ENCODE assay signal across 14 mouse cellular contexts in genomic region chr6:54183825-54184578, GRCm38 (mm10).
DNase-seq lines count a peak whose midpoint lies in the region; ATAC-seq lines count a peak whose summit lies in the region.
"Had no signal": no experiment of that assay in that cellular context is flagged by ENCODE, and none has a peak within 500 bp of the region (broad histone marks: within the 10 kb centered on the region; RNA-seq: fewer than 3 reads in every experiment).

No protein-coding gene starts in this region.

- no peak overlapping the region for H3K4me2 ChIP-seq in hindbrain, embryonic 13.5 days
- H3K4me2 ChIP-seq in hindbrain, embryonic 11.5 days (replicated peaks; ENCODE audit: low read depth, low read length), result no peak overlapping the region
- H3K4me2 ChIP-seq in forebrain, embryonic 15.5 days (replicated peaks), result no peak overlapping the region
- H3K4me2 ChIP-seq in hindbrain, embryonic 15.5 days, result no peak overlapping the region

- no peak for DNase-seq in hindbrain, embryonic 11.5 days (ENCODE audit: low spot score)
- DNase-seq in right cerebral cortex, adult 2 months (ENCODE audit: low spot score in 2 of 2), result peak; percentile 29 to 50
- no peak for DNase-seq in urinary bladder, postnatal 14 days (ENCODE audit: low spot score)
- no peak for DNase-seq in kidney, adult 18-20 months
- no peak for DNase-seq in embryo, embryonic 9.5 days (ENCODE audit: extremely low spot score)
- DNase-seq: cerebellum, postnatal 14 days; gastrocnemius, postnatal 14 days; kidney, adult 2 months; layer of hippocampus, adult 9-11 months; thymus, postnatal 14 days had no signal

- WGBS in hindbrain, embryonic 13.5 days, result 52% methylated on average over 14 of the region's 14 CpGs
- WGBS in hindbrain, embryonic 11.5 days, result 64% methylated on average over 14 of the region's 14 CpGs
- whole genome bisulfite sequencing in forebrain, embryonic 15.5 days, result 51% methylated on average over 14 of the region's 14 CpGs
- WGBS in hindbrain, embryonic 15.5 days, result 51% methylated on average over 14 of the region's 14 CpGs

- H3K36me3 ChIP-seq in hindbrain, embryonic 13.5 days, result no peaks in the 10 kb centered on the region
- no peaks in the 10 kb centered on the region for H3K36me3 ChIP-seq in hindbrain, embryonic 11.5 days (ENCODE audit: control insufficient read depth, insufficient read depth, low read length)
- H3K36me3 ChIP-seq in forebrain, embryonic 15.5 days, result no peaks in the 10 kb centered on the region
- no peaks in the 10 kb centered on the region for H3K36me3 ChIP-seq in hindbrain, embryonic 15.5 days

- no peak for ATAC-seq in hindbrain, embryonic 13.5 days (ENCODE audit: low FRiP score)
- ATAC-seq in hindbrain, embryonic 11.5 days (ENCODE audit: low FRiP score), result no peak
- ATAC-seq in forebrain, embryonic 15.5 days (replicated peaks), result peak; percentile 63; the same call in 1 of the 2 replicates
- peak; percentile 38; the same call in 1 of the 2 replicates for ATAC-seq in hindbrain, embryonic 15.5 days (ENCODE audit: low FRiP score, low read depth)

- H3K4me1 ChIP-seq in hindbrain, embryonic 13.5 days (replicated peaks), result peaks cover 12% of the 10 kb centered on the region
- H3K4me1 ChIP-seq in hindbrain, embryonic 11.5 days (replicated peaks; ENCODE audit: control insufficient read depth, insufficient read depth, low read length), result 0 out of 2 replicates have a peak, but pooled peaks cover 3% of the 10 kb centered on the region
- H3K4me1 ChIP-seq in forebrain, embryonic 15.5 days, result peaks cover 11% of the 10 kb centered on the region; the same call in 1 of the 2 replicates
- H3K4me1 ChIP-seq in hindbrain, embryonic 15.5 days (replicated peaks), result 0 out of 2 replicates have a peak, but pooled peaks cover 9% of the 10 kb centered on the region

- H3K27me3 ChIP-seq in hindbrain, embryonic 13.5 days, result no peaks in the 10 kb centered on the region
- no peaks in the 10 kb centered on the region for H3K27me3 ChIP-seq in hindbrain, embryonic 11.5 days (ENCODE audit: control insufficient read depth, insufficient read depth, low read length)
- H3K27me3 ChIP-seq in forebrain, embryonic 15.5 days, result no peaks in the 10 kb centered on the region
- H3K27me3 ChIP-seq in hindbrain, embryonic 15.5 days, result no peaks in the 10 kb centered on the region

- H3K9ac ChIP-seq in hindbrain, embryonic 13.5 days, result no peak overlapping the region; the same call in 1 of the 2 replicates
- H3K9ac ChIP-seq in hindbrain, embryonic 11.5 days (ENCODE audit: low read depth, low read length), result no peak overlapping the region
- H3K9ac ChIP-seq in forebrain, embryonic 15.5 days (replicated peaks), result no peak overlapping the region
- no peak overlapping the region for H3K9ac ChIP-seq in hindbrain, embryonic 15.5 days
- H3K9ac ChIP-seq: liver, embryonic 14.5 days had no signal

- H3K9me3 ChIP-seq in hindbrain, embryonic 13.5 days, result no peaks in the 10 kb centered on the region
- no peaks in the 10 kb centered on the region for H3K9me3 ChIP-seq in hindbrain, embryonic 11.5 days (ENCODE audit: control insufficient read depth, low read length)
- H3K9me3 ChIP-seq in forebrain, embryonic 15.5 days, result no peaks in the 10 kb centered on the region
- H3K9me3 ChIP-seq in hindbrain, embryonic 15.5 days, result no peaks in the 10 kb centered on the region

- no peak overlapping the region for H3K4me3 ChIP-seq in hindbrain, embryonic 13.5 days
- H3K4me3 ChIP-seq in hindbrain, embryonic 11.5 days (ENCODE audit: low read depth, low read length), result no peak overlapping the region
- no peak overlapping the region for H3K4me3 ChIP-seq in forebrain, embryonic 15.5 days
- H3K4me3 ChIP-seq in hindbrain, embryonic 15.5 days, result no peak overlapping the region

- H3K27ac ChIP-seq in hindbrain, embryonic 13.5 days, result peak overlapping the region; percentile 46; the same call in 1 of the 2 replicates
- no peak overlapping the region for H3K27ac ChIP-seq in hindbrain, embryonic 11.5 days (ENCODE audit: low read depth, low read length)
- H3K27ac ChIP-seq in forebrain, embryonic 15.5 days (replicated peaks), result peak overlapping the region; percentile 40
- no peak overlapping the region for H3K27ac ChIP-seq in hindbrain, embryonic 15.5 days (replicated peaks)
- H3K27ac ChIP-seq: liver, embryonic 14.5 days had no signal

Comparison
In these comparisons a context has a peak if more than half of its experiments do, and no peak if none do; other contexts are left out.
1. ATAC-seq: peak in forebrain, embryonic 15.5 days (single experiment) and hindbrain, embryonic 15.5 days (single experiment); none in hindbrain, embryonic 13.5 days (single experiment) and hindbrain, embryonic 11.5 days (single experiment).
2. H3K27ac ChIP-seq: peak in hindbrain, embryonic 13.5 days (single experiment) and forebrain, embryonic 15.5 days (single experiment); none in hindbrain, embryonic 11.5 days (single experiment) and hindbrain, embryonic 15.5 days (single experiment).
3. DNase-seq: peak in right cerebral cortex, adult 2 months (2 of 2); none in hindbrain, embryonic 11.5 days (single experiment), urinary bladder, postnatal 14 days (single experiment), kidney, adult 18-20 months (single experiment) and embryo, embryonic 9.5 days (single experiment).